Mouse (Mus musculus): Measurements from ENCODE around the gene Fgfr2.

DNA sequence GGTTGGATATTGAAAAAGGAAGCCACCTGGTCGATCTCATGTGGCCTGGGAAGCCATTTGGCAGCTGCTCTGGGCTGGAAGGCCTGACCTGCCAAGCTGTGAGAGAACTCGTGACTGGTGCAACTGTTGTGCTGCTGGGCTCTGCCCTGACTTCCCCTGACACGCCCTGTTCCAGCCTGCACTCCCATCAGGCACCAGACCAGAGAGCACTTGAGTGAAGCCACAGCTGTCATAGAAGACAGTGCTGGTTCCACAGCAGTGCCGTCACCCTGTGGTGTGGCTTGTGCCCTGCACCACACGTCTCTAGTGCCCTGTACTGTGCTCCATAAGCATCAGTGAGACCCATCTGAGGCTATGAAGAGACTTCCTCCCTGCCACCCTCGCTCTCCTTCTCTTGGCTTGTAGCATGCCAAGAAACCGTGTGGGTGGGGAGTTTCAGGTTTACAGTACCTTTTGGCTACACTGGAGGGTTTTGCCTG lies 450.6 kb downstream of the Fgfr2 start:
- TF ChIP-seq CTCF (IDR thresholded peaks at IDR 0.05; ENCODE audit: insufficient read depth, low read length) (peak; percentile 31; the same call in 1 of the 2 replicates), POLR2A (IDR thresholded peaks at IDR 0.05; ENCODE audit: borderline replicate concordance, extremely low read depth, low read depth, low read length) (peak; percentile 69; the same call in 1 of the 2 replicates)
